Mouse (Mus musculus) thymus, adult 2 months (tissue): ENCODE results near the gene Erf.

ENCODE experiments used
- CTCF ChIP-seq: fragments of 200-500 bp; IDR thresholded peaks from 2 replicates; pipeline ENCODE4 v1.5.1; 2012; ENCODE audit warnings: mild to moderate bottlenecking, control low read depth, low read length, moderate library complexity, borderline replicate concordance; ENCODE audit not compliant: control insufficient read depth, poor library complexity, insufficient read depth; ENCODE audit errors: extremely low read depth
- POLR2A ChIP-seq: fragments of 200-500 bp; IDR thresholded peaks from 2 replicates; pipeline ENCODE4 v1.6.1; 2012; ENCODE audit warnings: mild to moderate bottlenecking, low read length, control low read depth, moderate library complexity; ENCODE audit not compliant: control insufficient read depth, poor library complexity, insufficient read depth; ENCODE audit errors: extremely low read depth

GRCm38 (mm10) chr7:25210482-25210881 is 40.1 kb downstream of the Erf start:
- TF ChIP-seq CTCF, result no peak
- no peak for TF ChIP-seq POLR2A
